Mouse (Mus musculus): ENCODE results near the gene Xylt1.

GRCm38 (mm10) chr7:117433641-117434040 lies 52.9 kb downstream of the Xylt1 start:
- TF ChIP-seq CTCF (IDR thresholded peaks at IDR 0.05; ENCODE audit: insufficient read depth, low read length) (no peak), POLR2A (IDR thresholded peaks at IDR 0.05; ENCODE audit: borderline replicate concordance, extremely low read depth, low read depth, low read length) (no peak)
